Mouse (Mus musculus) ES-E14 (cell line): ENCODE measurements around the gene Acsl1. TPM values are rescaled to one million over a fixed set of nuclear protein-coding genes. Genes with fewer than 3 reads are reported as not detected.

Experiments
- DNase-seq: peaks from one replicate; pipeline ENCODE4 v3.0.0-alpha.2; 2013; ENCODE audit warnings: low read depth, low spot score
- H3K27ac ChIP-seq: 2 replicates; pipeline ENCODE4 v1.5.1; 2012; ENCODE audit warnings: low read depth, mild to moderate bottlenecking, low read length, moderate library complexity, mixed read lengths; ENCODE audit not compliant: poor library complexity, insufficient read depth, severe bottlenecking
- H3K36me3 ChIP-seq: 2 replicates; pipeline ENCODE4 v1.6.1; 2012; ENCODE audit warnings: mild to moderate bottlenecking, low read length, moderate library complexity, mixed read lengths; ENCODE audit not compliant: control insufficient read depth, poor library complexity, insufficient read depth, severe bottlenecking
- H3K4me1 ChIP-seq, 2 experiments: fragments of 150-350 bp in 1 of 2; sonication (generic) in 1 of 2; 2 replicates each; pipeline ENCODE4 v1.6.1; 2012; ENCODE audit warnings: low read length in 2 of 2, mild to moderate bottlenecking in 1 of 2, mixed read lengths in 1 of 2; ENCODE audit not compliant: control insufficient read depth in 2 of 2, insufficient read depth in 2 of 2, poor library complexity in 1 of 2
- H3K4me3 ChIP-seq, 2 experiments: fragments of 150-350 bp in 1 of 2; sonication (generic) in 1 of 2; 2 replicates each; pipeline ENCODE4 v1.5.1; 2012; ENCODE audit warnings: low read length in 2 of 2, low read depth in 1 of 2, mild to moderate bottlenecking in 1 of 2, mixed read lengths in 1 of 2; ENCODE audit not compliant: insufficient read depth in 1 of 2, poor library complexity in 1 of 2, severe bottlenecking in 1 of 2
- H3K9ac ChIP-seq: 2 replicates; pipeline ENCODE4 v1.6.1; 2012; ENCODE audit warnings: low read depth, mild to moderate bottlenecking, low read length, mixed read lengths; ENCODE audit not compliant: poor library complexity, insufficient read depth, severe bottlenecking
- H3K9me3 ChIP-seq: fragments of 150-350 bp; sonication (generic); 2 replicates; pipeline ENCODE4 v1.6.1; 2012; ENCODE audit warnings: low read depth, mild to moderate bottlenecking, low read length; ENCODE audit not compliant: control insufficient read depth, insufficient read depth
- CHD2 ChIP-seq: IDR thresholded peaks from 2 replicates; pipeline ENCODE4 v1.6.1; 2014; ENCODE audit warnings: mild to moderate bottlenecking, low read depth, low read length, inconsistent platforms
- HCFC1 ChIP-seq: IDR thresholded peaks from 2 replicates; pipeline ENCODE4 v1.6.1; 2012; ENCODE audit warnings: low read length, inconsistent platforms, borderline replicate concordance; ENCODE audit not compliant: insufficient read depth
- MAFK ChIP-seq: IDR thresholded peaks from 2 replicates; pipeline ENCODE4 v1.6.1; 2014; ENCODE audit warnings: mild to moderate bottlenecking, low read depth, low read length, inconsistent platforms; ENCODE audit not compliant: insufficient read depth
- ZC3H11A ChIP-seq: IDR thresholded peaks from 2 replicates; pipeline ENCODE4 v1.6.1; 2012; ENCODE audit warnings: low read depth, mild to moderate bottlenecking, inconsistent platforms, low read length, borderline replicate concordance
- ZNF384 ChIP-seq: IDR thresholded peaks from 2 replicates; pipeline ENCODE4 v1.6.1; 2012; ENCODE audit warnings: low read depth, low read length, inconsistent platforms
- in situ Hi-C, 2 experiments: fragments of 600-800 bp; cut with MboI; formaldehyde crosslinking; loops; one replicate each; pipeline ENCODE4 v1.15.1; 2025; ENCODE audit warnings: low sequenced_read_pairs in 2 of 2, inconsistent platforms in 1 of 2; ENCODE audit not compliant: unreplicated experiment in 2 of 2
- total RNA-seq: library from RNA; depleted of rRNA; stranded (reverse); fragments of 300-350 nt; gene quantifications from 2 replicates; pipeline ENCODE4 v1.2.3, GENCODE M21; 2012

The Acsl1 gene
- total RNA-seq, 1 experiment = 17.4 TPM

- no peaks in the 10 kb centered on the region for H3K9me3 ChIP-seq
- no peaks in the 10 kb centered on the region for H3K4me1 ChIP-seq
- no peak overlapping the region for H3K4me3 ChIP-seq
- peaks cover 2% of the 10 kb centered on the region; the same call in 1 of the 2 replicates for H3K36me3 ChIP-seq
- no peak overlapping the region for H3K27ac ChIP-seq
- DNase-seq = no peak
- TF ChIP-seq ZC3H11A (no peak), MAFK (no peak), CHD2 (no peak), ZNF384 (no peak), HCFC1 (no peak)
- H3K9ac ChIP-seq = no peak overlapping the region
- in situ Hi-C loops = no loop called here
Observed at GRCm38 (mm10) chr8:46530541-46530940, 59.7 kb downstream of the Acsl1 start.

- in situ Hi-C loops = no loop called here
- DNase-seq = no peak
- peaks cover 2% of the 10 kb centered on the region; the same call in 1 of the 2 replicates for H3K36me3 ChIP-seq
- no peaks in the 10 kb centered on the region for H3K4me1 ChIP-seq
- no peak overlapping the region for H3K27ac ChIP-seq
- TF ChIP-seq CHD2 = no peak
- no peak for TF ChIP-seq ZNF384
- no peak for TF ChIP-seq HCFC1
- TF ChIP-seq ZC3H11A = no peak
- TF ChIP-seq MAFK = no peak
- H3K4me3 ChIP-seq = no peak overlapping the region
- no peaks in the 10 kb centered on the region for H3K9me3 ChIP-seq
- H3K9ac ChIP-seq = no peak overlapping the region
Observed at GRCm38 (mm10) chr8:46533926-46534325, 63.1 kb downstream of the Acsl1 start.

GRCm38 (mm10) chr8:46539701-46540100, 68.9 kb downstream of the Acsl1 start:
- TF ChIP-seq ZC3H11A = no peak
- no peak for TF ChIP-seq MAFK
- TF ChIP-seq HCFC1 = no peak
- no peak for TF ChIP-seq ZNF384
- no peak for TF ChIP-seq CHD2
- peaks cover 0 to 3% of the 10 kb centered on the region in 2 experiments; a peak in 1 of 4 replicates for H3K4me1 ChIP-seq
- H3K9ac ChIP-seq = no peak overlapping the region
- H3K36me3 ChIP-seq = no peaks in the 10 kb centered on the region
- H3K4me3 ChIP-seq = no peak overlapping the region
- H3K9me3 ChIP-seq = no peaks in the 10 kb centered on the region
- DNase-seq = no peak
- in situ Hi-C loops = no loop called here
- no peak overlapping the region for H3K27ac ChIP-seq

GRCm38 (mm10) chr8:46543191-46543590, 72.4 kb downstream of the Acsl1 start:
- in situ Hi-C loops = no loop called here
- no peak overlapping the region for H3K4me3 ChIP-seq
- no peaks in the 10 kb centered on the region for H3K36me3 ChIP-seq
- no peak for DNase-seq
- H3K27ac ChIP-seq = no peak overlapping the region
- peaks cover 0 to 8% of the 10 kb centered on the region in 2 experiments; a peak in 1 of 4 replicates for H3K4me1 ChIP-seq
- H3K9ac ChIP-seq = no peak overlapping the region
- no peaks in the 10 kb centered on the region for H3K9me3 ChIP-seq
- TF ChIP-seq CHD2 (no peak), MAFK (no peak), HCFC1 (no peak), ZNF384 (no peak), ZC3H11A (no peak)

- no peak overlapping the region for H3K4me3 ChIP-seq
- H3K36me3 ChIP-seq = no peaks in the 10 kb centered on the region
- in situ Hi-C loops = no loop called here
- TF ChIP-seq ZNF384 (no peak), HCFC1 (no peak), ZC3H11A (no peak), CHD2 (no peak), MAFK (no peak)
- peaks cover 0 to 8% of the 10 kb centered on the region in 2 experiments; a peak in 1 of 4 replicates for H3K4me1 ChIP-seq
- no peak overlapping the region for H3K9ac ChIP-seq
- DNase-seq = no peak
- no peaks in the 10 kb centered on the region for H3K9me3 ChIP-seq
- H3K27ac ChIP-seq = no peak overlapping the region
Observed at GRCm38 (mm10) chr8:46543662-46544061, 72.8 kb downstream of the Acsl1 start.
